Comparison of ENCODE assay signal across 9 mouse cellular contexts in the genomic region with DNA sequence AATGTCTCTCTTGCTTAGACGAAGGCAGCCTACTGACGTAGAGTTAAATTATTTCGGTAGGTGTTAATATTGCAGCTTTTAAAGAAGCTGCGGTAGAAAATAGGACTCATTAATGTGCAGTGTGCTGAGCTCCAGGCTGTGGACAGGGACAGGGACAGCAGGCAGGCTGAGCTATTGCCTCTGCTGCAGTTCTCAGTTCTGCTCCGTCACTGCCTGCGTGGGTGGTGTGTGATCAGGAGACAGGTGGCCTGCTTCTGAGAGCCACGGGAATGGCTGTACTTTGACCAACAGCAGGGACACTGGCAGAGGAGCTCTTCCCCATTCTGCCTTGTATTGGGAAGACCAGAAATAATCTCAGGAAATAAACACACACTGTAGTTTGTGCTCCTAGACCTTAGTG. TPM values are rescaled to one million over a fixed set of nuclear protein-coding genes. Genes with fewer than 3 reads are reported as not detected.
DNase-seq lines count a peak whose midpoint lies in the region; ATAC-seq lines count a peak whose summit lies in the region.
"Had no signal": no experiment of that assay in that cellular context is flagged by ENCODE, and none has a peak within 500 bp of the region (broad histone marks: within the 10 kb centered on the region; RNA-seq: fewer than 3 reads in every experiment).

No protein-coding gene starts in this region.

- no peak overlapping the region for H3K4me3 ChIP-seq in midbrain, embryonic 16.5 days (ENCODE audit: low read depth, low read length)
- no peak overlapping the region for H3K4me3 ChIP-seq in midbrain, embryonic 15.5 days
- no peak overlapping the region for H3K4me3 ChIP-seq in forebrain, embryonic 13.5 days
- H3K4me3 ChIP-seq: erythroblast, embryonic 14.5 days had no signal

- H3K4me2 ChIP-seq in midbrain, embryonic 16.5 days (ENCODE audit: low read length), result no peak overlapping the region
- no peak overlapping the region for H3K4me2 ChIP-seq in midbrain, embryonic 15.5 days
- no peak overlapping the region for H3K4me2 ChIP-seq in forebrain, embryonic 13.5 days

- 78% methylated on average over 7 of the region's 7 CpGs for WGBS in midbrain, embryonic 16.5 days
- 79% methylated on average over 7 of the region's 7 CpGs for WGBS in midbrain, embryonic 15.5 days
- WGBS in forebrain, embryonic 13.5 days, result 86% methylated on average over 7 of the region's 7 CpGs

- ATAC-seq in midbrain, embryonic 16.5 days, result 0 out of 2 replicates have a peak, but pooled peaks have one; percentile 36
- no peak for ATAC-seq in midbrain, embryonic 15.5 days (replicated peaks)
- no peak for ATAC-seq in forebrain, embryonic 13.5 days

- H3K36me3 ChIP-seq in midbrain, embryonic 16.5 days (ENCODE audit: control insufficient read depth, insufficient read depth, low read length), result no peaks in the 10 kb centered on the region
- no peaks in the 10 kb centered on the region for H3K36me3 ChIP-seq in midbrain, embryonic 15.5 days (replicated peaks)
- no peaks in the 10 kb centered on the region for H3K36me3 ChIP-seq in forebrain, embryonic 13.5 days (ENCODE audit: poor library complexity, severe bottlenecking)

- H3K9ac ChIP-seq in midbrain, embryonic 16.5 days (ENCODE audit: low read depth, low read length), result no peak overlapping the region
- H3K9ac ChIP-seq in midbrain, embryonic 15.5 days, result no peak overlapping the region
- no peak overlapping the region for H3K9ac ChIP-seq in forebrain, embryonic 13.5 days

- H3K27ac ChIP-seq in midbrain, embryonic 16.5 days (ENCODE audit: low read length), result no peak overlapping the region
- no peak overlapping the region for H3K27ac ChIP-seq in midbrain, embryonic 15.5 days
- H3K27ac ChIP-seq in forebrain, embryonic 13.5 days, result no peak overlapping the region

- H3K9me3 ChIP-seq in midbrain, embryonic 16.5 days (replicated peaks; ENCODE audit: control insufficient read depth, low read length, poor library complexity, severe bottlenecking), result no peaks in the 10 kb centered on the region
- H3K9me3 ChIP-seq in midbrain, embryonic 15.5 days, result no peaks in the 10 kb centered on the region
- no peaks in the 10 kb centered on the region for H3K9me3 ChIP-seq in forebrain, embryonic 13.5 days (replicated peaks)

- no peaks in the 10 kb centered on the region for H3K4me1 ChIP-seq in midbrain, embryonic 16.5 days (ENCODE audit: control insufficient read depth, insufficient read depth, low read length)
- no peaks in the 10 kb centered on the region for H3K4me1 ChIP-seq in midbrain, embryonic 15.5 days
- no peaks in the 10 kb centered on the region for H3K4me1 ChIP-seq in forebrain, embryonic 13.5 days

- no peaks in the 10 kb centered on the region for H3K27me3 ChIP-seq in midbrain, embryonic 16.5 days (ENCODE audit: control insufficient read depth, insufficient read depth, low read depth, low read length)
- H3K27me3 ChIP-seq in midbrain, embryonic 15.5 days (replicated peaks), result no peaks in the 10 kb centered on the region
- H3K27me3 ChIP-seq in forebrain, embryonic 13.5 days, result no peaks in the 10 kb centered on the region

- intact Hi-C loops in left cerebral cortex, postnatal 14 days (cut with DNase I), result loop anchor here (10.0 kb wide), 1 partner anchor 107 kb away; no protein-coding TSS in a partner anchor

- peak; percentile 16 for DNase-seq in adrenal gland, adult 2 months
- DNase-seq in adrenal gland, adult 18-20 months (ENCODE audit: low spot score in 2 of 2), result no peak
- peak; percentile 80 to 88 for DNase-seq in left cerebral cortex, postnatal 14 days (ENCODE audit: low spot score in 2 of 2)
- DNase-seq in lung, postnatal 4 days, result no peak
- DNase-seq in natural killer cell, adult 2 months (ENCODE audit: low spot score in 2 of 2), result no peak

RNA-seq across cellular contexts. Expression of a gene that starts 8.7 kb away (rescaled TPM):
- total RNA-seq in adrenal gland, adult 2 months (2021), result 10 to 100 TPM; 22.4 to 46.6 TPM
- 6.2 and 8.0 TPM in 2 replicates for polyA plus RNA-seq in adrenal gland, adult 2 months (2012; rRNA removed)
- 100 to 1,000 TPM in 1 of 2 experiments, 10 to 100 TPM in 1; 23.7 to 109 TPM for total RNA-seq in adrenal gland, adult 18-20 months (2021)
- 0.11 and 0.38 TPM in 2 replicates for polyA plus RNA-seq in midbrain, embryonic 16.5 days (2015; fragmentation: Nextera tagmentation; extraction: Ambion mirVana)
- 0.32 and 0.41 TPM in 2 replicates for polyA plus RNA-seq in midbrain, embryonic 15.5 days (2015; fragmentation: Nextera tagmentation; extraction: Ambion mirVana)
- total RNA-seq in left cerebral cortex, postnatal 14 days (2021), result under 1 TPM; 0.57 to 0.72 TPM
- polyA plus RNA-seq in forebrain, embryonic 13.5 days (2015; fragmentation: Nextera tagmentation; extraction: Ambion mirVana), result not detected in 2 replicates

Comparison
In these comparisons a context has a peak if more than half of its experiments do, and no peak if none do; other contexts are left out.
1. DNase-seq: peak in adrenal gland, adult 2 months (single experiment) and left cerebral cortex, postnatal 14 days (2 of 2); none in adrenal gland, adult 18-20 months (0 of 2), lung, postnatal 4 days (0 of 2) and natural killer cell, adult 2 months (0 of 2).